Mouse (Mus musculus): Measurements from ENCODE around the gene Cdx2. TPM values are rescaled to one million over a fixed set of nuclear protein-coding genes. Genes with fewer than 3 reads are reported as not detected.

The Cdx2 gene
- polyA plus RNA-seq, 1 experiment from 2014 or later, result not detected

DNA sequence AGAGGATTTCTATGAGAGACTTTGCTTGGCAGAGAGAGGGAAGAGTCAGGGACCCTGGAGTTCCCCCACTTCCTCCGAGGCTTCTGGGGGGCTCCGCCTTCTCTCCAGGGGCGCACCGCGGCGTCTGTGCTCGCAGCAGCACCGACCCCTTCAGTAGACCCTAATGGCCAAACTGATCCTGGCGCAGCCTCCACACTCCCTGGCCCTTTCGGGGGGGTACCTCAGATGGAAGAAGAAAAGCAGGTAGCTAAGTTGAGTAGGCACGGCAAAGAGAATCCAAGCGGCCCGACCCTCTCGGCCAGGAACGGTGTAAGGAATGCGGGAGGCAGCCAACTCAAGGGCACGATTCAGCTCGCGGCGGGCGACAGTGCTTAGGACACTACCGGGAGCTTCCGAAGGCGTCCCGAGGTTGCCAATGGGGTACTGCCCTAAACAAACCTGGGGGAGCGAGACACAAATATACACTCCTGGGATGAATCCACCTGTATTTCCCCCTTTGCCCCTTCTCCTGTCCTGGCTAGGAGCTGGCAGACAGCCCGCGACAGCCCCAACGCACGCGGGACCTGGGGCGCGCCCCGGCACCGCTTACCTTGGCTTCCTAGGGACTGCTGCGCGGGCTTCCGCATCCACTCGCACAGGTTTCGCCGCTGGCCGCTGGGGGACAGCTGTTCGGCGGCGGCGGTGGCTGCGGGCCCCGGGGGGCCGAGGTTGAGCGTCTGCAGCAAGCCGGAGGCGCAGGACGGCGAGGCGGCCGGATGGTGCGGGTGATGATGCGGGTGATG lies 1.0 kb downstream of the Cdx2 start:
- no peak overlapping the region for H3K9ac ChIP-seq (replicated peaks; ENCODE audit: low read length)
- H3K9me3 ChIP-seq (ENCODE audit: low read length), result no peaks in the 10 kb centered on the region
- H3K4me2 ChIP-seq (replicated peaks; ENCODE audit: low read depth, low read length), result 0 out of 2 replicates have a peak overlapping the region, but pooled peaks have one; percentile 5
- no peaks in the 10 kb centered on the region for H3K36me3 ChIP-seq (ENCODE audit: insufficient read depth, low read length)
- no peak for ATAC-seq (ENCODE audit: low FRiP score, low TSS enrichment)
- WGBS, result under 1% methylated on average over 58 of the region's 58 CpGs
- 0 out of 2 replicates have a peak overlapping the region, but pooled peaks have one; percentile 3 for H3K4me3 ChIP-seq (ENCODE audit: low read length)
- peaks cover 100% of the 10 kb centered on the region for H3K27me3 ChIP-seq (ENCODE audit: insufficient read depth, low read length)
- H3K27ac ChIP-seq (ENCODE audit: low read length), result no peak overlapping the region
- H3K4me1 ChIP-seq (ENCODE audit: insufficient read depth, low read length), result peaks cover 10% of the 10 kb centered on the region; the same call in 1 of the 2 replicates

DNA sequence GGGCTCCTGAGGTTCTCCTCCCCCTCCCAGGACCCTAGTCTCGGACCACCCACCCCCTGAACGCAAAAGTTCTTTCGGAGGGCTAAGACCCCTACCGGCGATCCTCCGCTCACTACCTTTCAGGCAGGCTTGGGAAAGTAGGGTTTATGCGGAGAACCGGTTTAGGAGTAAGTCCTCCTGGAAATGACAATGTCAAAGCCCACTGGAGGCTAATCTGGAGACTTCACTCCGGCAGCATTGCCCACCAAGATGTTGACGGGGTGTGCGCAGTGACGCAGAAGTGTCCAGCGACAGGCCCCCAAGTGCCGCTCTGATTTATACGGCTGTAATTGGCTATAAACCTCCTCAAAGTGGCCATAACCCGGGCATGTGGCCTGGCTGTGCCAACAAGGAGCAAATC lies 1.9 kb downstream of the Cdx2 start:
- peaks cover 13% of the 10 kb centered on the region for H3K4me1 ChIP-seq (ENCODE audit: insufficient read depth, low read length)
- ATAC-seq (ENCODE audit: low FRiP score, low TSS enrichment), result no peak
- H3K36me3 ChIP-seq (ENCODE audit: insufficient read depth, low read length), result no peaks in the 10 kb centered on the region
- no peak overlapping the region for H3K4me3 ChIP-seq (ENCODE audit: low read length)
- WGBS, result 1% methylated on average over 16 of the region's 16 CpGs
- H3K9me3 ChIP-seq (ENCODE audit: low read length), result no peaks in the 10 kb centered on the region
- H3K27me3 ChIP-seq (ENCODE audit: insufficient read depth, low read length), result peaks cover 100% of the 10 kb centered on the region
- H3K4me2 ChIP-seq (replicated peaks; ENCODE audit: low read depth, low read length), result no peak overlapping the region
- H3K9ac ChIP-seq (replicated peaks; ENCODE audit: low read length), result no peak overlapping the region
- H3K27ac ChIP-seq (ENCODE audit: low read length), result no peak overlapping the region

DNA sequence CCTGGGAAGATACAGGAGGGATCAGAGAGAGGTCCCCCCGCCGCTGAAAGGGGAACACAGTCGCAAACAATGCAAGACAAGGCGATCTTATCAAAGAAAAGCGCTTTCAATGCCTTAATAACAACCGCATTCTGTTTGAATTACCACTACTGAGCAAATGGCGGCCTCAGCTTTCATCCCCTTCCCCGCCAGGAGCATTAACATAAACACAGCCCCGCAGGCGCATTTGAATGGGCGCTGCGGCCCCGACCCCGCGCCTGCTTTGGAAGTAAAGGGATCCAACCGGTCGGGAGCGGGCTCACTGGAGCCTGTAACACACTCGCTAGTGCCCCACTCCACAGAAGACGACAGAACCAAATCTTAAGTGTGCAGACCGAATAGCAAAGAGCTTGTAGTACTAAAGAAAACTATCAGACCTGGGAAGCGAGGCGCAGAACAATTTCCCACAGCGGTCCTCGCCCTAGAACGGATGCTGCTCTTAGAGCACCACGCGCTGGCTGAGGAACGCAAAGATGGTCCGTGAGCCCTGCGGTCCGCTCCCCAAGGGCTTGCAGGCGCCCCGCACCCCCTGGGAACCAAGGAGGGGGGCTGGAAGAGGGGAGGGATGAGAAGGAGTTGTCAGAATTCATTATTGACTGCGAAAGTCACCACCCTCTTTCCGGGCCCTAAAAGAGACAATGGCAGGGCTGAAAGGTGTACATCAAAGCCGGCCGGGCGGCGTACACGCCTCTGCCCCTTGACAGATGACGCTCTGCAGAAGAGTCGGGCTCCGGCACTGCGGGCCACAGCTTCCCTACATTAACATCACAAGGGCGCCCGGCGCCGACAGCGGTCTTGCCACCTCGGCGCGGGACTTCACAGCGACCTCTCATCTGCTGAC lies 2.6 kb downstream of the Cdx2 start:
- Histone ChIP-seq H3K9ac (replicated peaks; ENCODE audit: low read length) (no peak overlapping the region), H3K27ac (ENCODE audit: low read length) (no peak overlapping the region), H3K4me1 (ENCODE audit: insufficient read depth, low read length) (peaks cover 16% of the 10 kb centered on the region), H3K4me2 (replicated peaks; ENCODE audit: low read depth, low read length) (no peak overlapping the region), H3K36me3 (ENCODE audit: insufficient read depth, low read length) (no peaks in the 10 kb centered on the region), H3K27me3 (ENCODE audit: insufficient read depth, low read length) (peaks cover 100% of the 10 kb centered on the region), H3K9me3 (ENCODE audit: low read length) (no peaks in the 10 kb centered on the region), H3K4me3 (ENCODE audit: low read length) (no peak overlapping the region)
- under 1% methylated on average over 54 of the region's 54 CpGs for WGBS
- no peak for ATAC-seq (ENCODE audit: low FRiP score, low TSS enrichment)

DNA sequence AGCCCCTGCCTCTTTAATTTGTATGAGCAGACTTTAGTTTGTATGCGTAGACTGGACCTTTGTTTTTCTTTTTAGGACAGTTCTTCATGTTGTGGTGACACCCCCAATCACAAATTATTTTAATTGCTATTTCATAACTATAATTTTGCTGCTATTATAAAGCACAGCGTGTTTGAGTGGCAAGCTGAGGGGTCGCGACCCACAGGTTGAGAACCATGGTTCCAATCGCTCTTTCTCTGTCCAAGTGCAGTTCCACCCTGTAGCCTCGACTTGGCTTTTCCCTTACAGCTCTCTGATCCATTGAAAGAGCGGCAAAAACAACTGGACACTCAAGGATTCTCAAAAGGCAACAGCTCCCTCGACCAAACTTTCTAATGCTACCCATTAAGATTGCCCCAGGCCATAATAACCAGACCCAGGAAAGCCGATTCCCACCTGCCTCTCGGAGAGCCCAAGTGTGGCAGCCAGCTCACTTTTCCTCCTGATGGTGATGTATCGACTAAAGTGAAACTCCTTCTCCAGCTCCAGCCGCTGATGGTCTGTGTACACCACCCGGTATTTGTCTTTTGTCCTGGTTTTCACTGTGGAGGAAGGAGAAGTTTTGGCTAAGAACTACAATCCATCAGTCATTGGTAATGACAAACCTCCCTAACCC lies 4.2 kb downstream of the Cdx2 start:
- 6% methylated on average over 13 of the region's 13 CpGs for WGBS
- H3K4me1 ChIP-seq (ENCODE audit: insufficient read depth, low read length), result peaks cover 20% of the 10 kb centered on the region
- no peak overlapping the region for H3K4me3 ChIP-seq (ENCODE audit: low read length)
- H3K27ac ChIP-seq (ENCODE audit: low read length), result no peak overlapping the region
- H3K36me3 ChIP-seq (ENCODE audit: insufficient read depth, low read length), result no peaks in the 10 kb centered on the region
- H3K4me2 ChIP-seq (replicated peaks; ENCODE audit: low read depth, low read length), result no peak overlapping the region
- ATAC-seq (ENCODE audit: low FRiP score, low TSS enrichment), result no peak
- no peak overlapping the region for H3K9ac ChIP-seq (replicated peaks; ENCODE audit: low read length)
- no peaks in the 10 kb centered on the region for H3K9me3 ChIP-seq (ENCODE audit: low read length)
- peaks cover 100% of the 10 kb centered on the region for H3K27me3 ChIP-seq (ENCODE audit: insufficient read depth, low read length)

DNA sequence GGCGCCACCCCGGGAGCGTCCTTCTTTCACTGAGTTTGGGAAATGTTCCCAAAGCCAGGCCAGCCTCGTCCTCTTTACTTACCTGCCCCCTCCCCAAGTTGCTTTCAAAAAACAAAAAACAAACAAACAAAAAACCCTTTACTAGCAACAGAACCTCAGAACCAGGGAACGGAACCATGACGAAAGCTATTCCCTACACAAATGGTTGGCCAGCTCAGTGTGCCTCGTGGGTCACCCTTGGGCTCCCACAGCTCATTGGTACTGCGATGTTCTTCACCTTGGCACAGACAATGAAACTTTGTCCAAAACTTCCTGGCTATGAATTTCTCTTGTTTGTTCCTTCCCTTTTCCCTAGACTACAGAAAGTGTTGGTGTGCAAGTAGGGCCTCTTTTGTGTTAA lies 4.9 kb downstream of the Cdx2 start:
- H3K27ac ChIP-seq (ENCODE audit: low read length), result no peak overlapping the region
- H3K27me3 ChIP-seq (ENCODE audit: insufficient read depth, low read length), result peaks cover 99% of the 10 kb centered on the region
- ATAC-seq (ENCODE audit: low FRiP score, low TSS enrichment), result no peak
- H3K9ac ChIP-seq (replicated peaks; ENCODE audit: low read length), result no peak overlapping the region
- WGBS, result 12% methylated on average over 8 of the region's 8 CpGs
- H3K4me3 ChIP-seq (ENCODE audit: low read length), result no peak overlapping the region
- no peaks in the 10 kb centered on the region for H3K36me3 ChIP-seq (ENCODE audit: insufficient read depth, low read length)
- H3K4me2 ChIP-seq (replicated peaks; ENCODE audit: low read depth, low read length), result no peak overlapping the region
- peaks cover 20% of the 10 kb centered on the region for H3K4me1 ChIP-seq (ENCODE audit: insufficient read depth, low read length)
- H3K9me3 ChIP-seq (ENCODE audit: low read length), result no peaks in the 10 kb centered on the region

DNA sequence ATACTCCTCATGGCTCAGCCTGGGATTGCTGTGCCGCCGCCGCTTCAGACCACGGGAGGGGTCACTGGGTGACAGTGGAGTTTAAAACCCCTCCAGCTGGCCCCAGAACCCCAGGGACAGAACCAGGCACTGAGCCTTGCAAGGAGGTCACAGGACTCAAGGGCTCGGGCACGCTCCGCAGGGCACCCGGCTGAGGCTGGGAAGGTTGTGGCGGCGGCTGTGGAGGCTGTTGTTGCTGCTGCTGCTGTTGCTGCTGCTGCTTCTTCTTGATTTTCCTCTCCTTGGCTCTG lies 5.3 kb downstream of the Cdx2 start:
- peaks cover 99% of the 10 kb centered on the region for H3K27me3 ChIP-seq (ENCODE audit: insufficient read depth, low read length)
- H3K4me1 ChIP-seq (ENCODE audit: insufficient read depth, low read length), result peaks cover 17% of the 10 kb centered on the region
- H3K4me2 ChIP-seq (replicated peaks; ENCODE audit: low read depth, low read length), result no peak overlapping the region
- H3K4me3 ChIP-seq (ENCODE audit: low read length), result no peak overlapping the region
- H3K27ac ChIP-seq (ENCODE audit: low read length), result no peak overlapping the region
- no peak for ATAC-seq (ENCODE audit: low FRiP score, low TSS enrichment)
- H3K9ac ChIP-seq (replicated peaks; ENCODE audit: low read length), result no peak overlapping the region
- H3K9me3 ChIP-seq (ENCODE audit: low read length), result no peaks in the 10 kb centered on the region
- 6% methylated on average over 10 of the region's 10 CpGs for WGBS
- no peaks in the 10 kb centered on the region for H3K36me3 ChIP-seq (ENCODE audit: insufficient read depth, low read length)

DNA sequence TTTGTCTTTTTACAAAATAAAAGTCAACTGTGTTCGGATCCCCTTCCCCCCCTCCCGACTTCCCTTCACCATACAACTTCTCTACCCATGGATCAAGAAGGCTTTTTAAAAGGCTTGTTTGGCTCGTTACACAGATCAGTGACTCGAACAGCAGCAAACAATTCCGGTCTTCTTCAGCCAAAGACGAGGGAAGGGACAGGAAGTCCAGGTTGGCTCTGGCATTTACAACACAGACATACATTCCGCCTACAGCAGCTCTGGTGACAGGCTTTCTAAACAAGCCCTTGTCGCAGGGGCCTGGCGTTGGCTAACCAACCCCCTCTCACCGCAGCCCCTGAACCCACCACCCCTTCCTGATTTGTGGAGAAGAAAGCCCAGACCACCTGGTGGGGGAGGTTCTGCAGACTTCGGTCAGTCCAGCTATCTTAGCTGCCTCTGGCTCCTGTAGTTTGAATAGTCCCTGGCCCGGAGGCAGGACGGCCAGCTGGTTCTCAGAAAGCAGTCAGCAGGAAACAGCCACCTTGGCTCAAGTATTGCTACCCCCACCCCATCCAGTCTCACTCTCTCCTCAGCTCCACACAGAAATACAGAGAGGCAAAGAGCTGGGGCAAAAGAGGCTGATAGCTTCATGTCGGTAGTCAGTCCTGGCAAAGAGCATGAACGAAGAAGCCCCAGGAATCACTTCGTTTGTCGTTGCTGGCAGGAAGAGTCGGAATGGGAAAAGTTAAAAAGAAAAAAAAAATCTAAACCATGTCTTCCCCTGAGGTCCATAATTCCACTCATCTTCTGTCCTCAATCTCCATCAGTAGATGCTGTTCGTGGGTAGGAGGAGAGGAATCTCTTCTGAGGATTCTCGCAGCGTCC lies 5.9 kb downstream of the Cdx2 start:
- H3K9ac ChIP-seq (replicated peaks; ENCODE audit: low read length), result no peak overlapping the region
- no peak overlapping the region for H3K4me2 ChIP-seq (replicated peaks; ENCODE audit: low read depth, low read length)
- no peak for ATAC-seq (ENCODE audit: low FRiP score, low TSS enrichment)
- H3K27me3 ChIP-seq (ENCODE audit: insufficient read depth, low read length), result peaks cover 96% of the 10 kb centered on the region
- peaks cover 11% of the 10 kb centered on the region for H3K4me1 ChIP-seq (ENCODE audit: insufficient read depth, low read length)
- no peak overlapping the region for H3K4me3 ChIP-seq (ENCODE audit: low read length)
- no peak overlapping the region for H3K27ac ChIP-seq (ENCODE audit: low read length)
- H3K36me3 ChIP-seq (ENCODE audit: insufficient read depth, low read length), result no peaks in the 10 kb centered on the region
- H3K9me3 ChIP-seq (ENCODE audit: low read length), result no peaks in the 10 kb centered on the region
- WGBS, result 6% methylated on average over 21 of the region's 21 CpGs

DNA sequence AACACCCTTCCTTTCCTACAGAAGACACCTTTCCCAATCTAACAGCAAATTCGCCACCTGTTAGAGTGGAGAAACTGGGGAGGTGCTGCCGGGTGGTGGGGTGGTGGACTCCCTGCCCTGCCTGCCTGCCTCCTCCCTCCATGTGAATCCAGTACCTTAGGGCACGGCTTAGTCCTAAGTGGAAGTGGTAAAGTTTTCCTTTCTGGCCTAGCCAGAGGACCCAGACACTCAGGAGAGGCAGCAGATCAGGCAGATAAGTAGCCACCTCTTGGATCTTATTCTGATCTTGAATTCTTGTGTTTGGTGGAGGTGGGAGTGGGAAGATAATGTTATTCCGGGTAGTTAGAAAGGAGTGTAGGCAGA lies 7.1 kb downstream of the Cdx2 start:
- Histone ChIP-seq H3K4me2 (replicated peaks; ENCODE audit: low read depth, low read length) (peak overlapping the region; percentile 40), H3K9me3 (ENCODE audit: low read length) (no peaks in the 10 kb centered on the region), H3K27ac (ENCODE audit: low read length) (no peak overlapping the region), H3K4me1 (ENCODE audit: insufficient read depth, low read length) (peaks cover 10% of the 10 kb centered on the region), H3K36me3 (ENCODE audit: insufficient read depth, low read length) (no peaks in the 10 kb centered on the region), H3K27me3 (ENCODE audit: insufficient read depth, low read length) (peaks cover 93% of the 10 kb centered on the region), H3K9ac (replicated peaks; ENCODE audit: low read length) (no peak overlapping the region), H3K4me3 (ENCODE audit: low read length) (peak overlapping the region; percentile 12; the same call in 1 of the 2 replicates)
- no peak for ATAC-seq (ENCODE audit: low FRiP score, low TSS enrichment)
- 9% methylated on average over 4 of the region's 4 CpGs for WGBS

DNA sequence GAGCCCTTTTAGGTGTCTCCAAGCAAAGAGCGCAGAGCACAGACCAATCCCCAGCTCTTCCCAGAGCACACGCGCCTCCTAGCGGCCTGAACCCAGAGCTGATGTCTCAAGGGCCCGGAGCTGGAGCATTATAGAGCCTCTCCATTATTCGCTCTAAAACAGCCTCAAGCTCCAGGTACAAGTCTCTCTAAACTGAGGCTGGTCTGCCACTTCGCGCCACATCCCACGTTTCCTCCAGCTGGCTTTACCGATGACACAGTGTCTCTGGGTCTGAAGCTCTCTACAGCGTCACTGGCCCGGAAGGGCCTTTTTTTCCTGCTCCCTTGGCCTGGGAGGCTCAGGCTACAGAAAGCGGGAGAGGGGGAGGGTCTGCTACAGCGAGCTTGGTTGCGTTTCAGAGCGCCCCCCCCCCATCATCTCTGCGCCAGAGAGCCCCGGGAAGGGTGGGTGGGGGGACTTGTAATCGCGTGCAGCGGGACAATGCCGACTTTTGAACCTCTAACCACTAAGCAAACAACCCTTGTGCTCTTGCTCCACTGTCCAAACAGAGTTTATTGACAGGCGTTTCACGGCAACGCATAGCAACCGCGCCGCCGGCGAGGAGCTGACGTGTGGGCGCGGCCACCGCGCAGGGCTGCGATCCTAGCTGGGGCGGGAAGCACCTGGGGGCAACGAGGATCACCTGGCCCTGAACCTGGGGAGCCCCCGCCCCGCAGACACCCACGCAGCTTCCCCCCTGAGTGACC lies 7.6 kb downstream of the Cdx2 start:
- H3K4me3 ChIP-seq (ENCODE audit: low read length), result peak overlapping the region; percentile 12
- H3K9me3 ChIP-seq (ENCODE audit: low read length), result no peaks in the 10 kb centered on the region
- H3K4me1 ChIP-seq (ENCODE audit: insufficient read depth, low read length), result peaks cover 10% of the 10 kb centered on the region
- peaks cover 93% of the 10 kb centered on the region for H3K27me3 ChIP-seq (ENCODE audit: insufficient read depth, low read length)
- no peak overlapping the region for H3K9ac ChIP-seq (replicated peaks; ENCODE audit: low read length)
- peak overlapping the region; percentile 40 for H3K4me2 ChIP-seq (replicated peaks; ENCODE audit: low read depth, low read length)
- H3K36me3 ChIP-seq (ENCODE audit: insufficient read depth, low read length), result no peaks in the 10 kb centered on the region
- no peak overlapping the region for H3K27ac ChIP-seq (ENCODE audit: low read length)
- under 1% methylated on average over 41 of the region's 41 CpGs for WGBS
- ATAC-seq (ENCODE audit: low FRiP score, low TSS enrichment), result peak; percentile 83

Data from kidney, embryonic 16.5 days (tissue).